Mouse (Mus musculus) liver, postnatal 0 days (tissue): ENCODE results near the gene 0610040J01Rik.

Experiments
- CTCF ChIP-seq: sonication (generic); IDR thresholded peaks from 2 replicates; pipeline ENCODE4 v1.5.1; 2016; ENCODE audit warnings: antibody characterized with exemption, low read depth
- EP300 ChIP-seq: IDR thresholded peaks from 2 replicates; pipeline ENCODE4 v1.6.1; 2016; ENCODE audit warnings: antibody characterized with exemption, low read depth, mild to moderate bottlenecking

DNA sequence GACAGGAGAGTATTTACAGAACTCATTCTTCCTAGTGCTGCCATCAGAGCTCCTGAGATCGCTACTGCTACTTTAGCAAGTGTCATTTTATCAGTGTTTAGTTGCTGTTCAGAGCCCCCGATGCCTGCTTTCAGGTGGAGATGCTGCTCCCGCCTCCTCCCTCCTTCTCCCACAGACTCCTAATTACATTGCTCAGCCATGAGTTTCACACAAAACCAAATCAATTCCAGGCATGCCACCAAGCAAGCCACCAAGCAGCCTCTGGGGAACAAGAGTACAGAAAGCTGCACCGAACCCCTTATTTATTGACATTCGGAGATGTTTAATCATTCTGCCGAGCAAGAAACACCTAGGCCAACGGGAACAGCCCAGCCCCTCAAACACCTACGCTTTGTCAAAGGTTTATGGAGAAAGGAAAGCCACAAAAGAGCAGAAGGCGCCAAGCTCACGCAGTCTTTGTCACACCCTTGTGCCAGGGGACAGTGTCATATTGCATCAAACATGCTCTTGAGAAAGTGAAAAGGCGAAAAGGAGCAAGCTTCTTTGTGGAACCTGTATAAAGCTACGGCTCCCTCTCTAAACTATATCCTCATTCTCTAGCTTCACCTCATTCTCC is 27.7 kb downstream of the 0610040J01Rik start:
- TF ChIP-seq CTCF (no peak), EP300 (no peak)
